Mouse (Mus musculus) erythroid progenitor cell, adult 5-6 weeks (primary cell): ENCODE data around the gene Gli3. TPM values are rescaled to one million over a fixed set of nuclear protein-coding genes. Genes with fewer than 3 reads are reported as not detected.

Experiments used
- ATAC-seq: replicated peaks from 2 replicates; pipeline ENCODE4 v1.8.0; 2016; ENCODE audit warnings: moderate number of reproducible peaks, mild to moderate bottlenecking, moderate TSS enrichment, inconsistent platforms; ENCODE audit not compliant: poor library complexity, low FRiP score, severe bottlenecking
- total RNA-seq, 2 experiments: library from RNA; stranded (forward) in 1 of 2; stranded (reverse) in 1 of 2; fragments of 150-400 nt in 1 of 2; fragments of 186-747, 209-891 nt in 1 of 2; gene quantifications; 2 replicates each; pipeline versions ENCODE4 v1.2.3 to v1.2.4; 2015 to 2017; ENCODE audit warnings: low replicate concordance in 2 of 2

The Gli3 gene
- total RNA-seq, 2 experiments from 2014 or later, result not detected

DNA sequence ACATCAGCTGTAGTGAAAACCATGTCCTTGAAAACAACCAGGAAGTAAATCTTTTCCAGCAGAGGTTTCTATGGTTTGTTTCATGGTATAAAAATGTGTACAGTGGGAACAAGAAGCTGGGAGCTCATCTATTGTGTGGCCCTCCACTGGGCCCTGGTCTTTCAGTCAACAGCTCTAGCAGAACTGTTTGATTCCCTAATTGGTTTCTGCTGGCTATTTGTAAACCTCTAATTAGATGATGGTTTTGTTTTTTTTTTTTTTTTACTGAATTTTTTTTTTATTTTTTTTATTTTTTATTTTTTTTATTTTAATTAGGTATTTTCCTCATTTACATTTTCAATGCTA, 229.4 kb downstream of the Gli3 start:
- ATAC-seq, result no peak

DNA sequence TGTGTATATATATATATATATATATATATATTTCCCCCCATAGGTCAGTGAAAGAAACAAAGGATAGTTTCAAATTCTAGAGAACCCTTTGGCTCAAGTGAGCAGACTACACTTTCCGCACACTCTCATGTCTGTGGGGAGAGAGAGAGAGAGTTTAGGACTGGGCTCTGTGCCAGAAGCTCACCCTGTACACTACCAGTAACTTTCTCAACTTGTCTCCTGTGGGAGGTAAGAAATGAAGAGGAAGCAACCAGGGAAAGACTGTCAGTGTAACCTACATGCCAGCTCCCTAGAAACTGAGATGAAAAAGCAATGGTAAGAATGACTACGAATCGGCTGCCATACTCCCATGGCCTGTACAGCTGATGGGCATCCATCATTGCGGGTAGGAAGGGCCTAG, 235.2 kb downstream of the Gli3 start:
- no peak for ATAC-seq

GRCm38 (mm10) chr13:15699116-15699515, 236.1 kb downstream of the Gli3 start:
- no peak for ATAC-seq

DNA sequence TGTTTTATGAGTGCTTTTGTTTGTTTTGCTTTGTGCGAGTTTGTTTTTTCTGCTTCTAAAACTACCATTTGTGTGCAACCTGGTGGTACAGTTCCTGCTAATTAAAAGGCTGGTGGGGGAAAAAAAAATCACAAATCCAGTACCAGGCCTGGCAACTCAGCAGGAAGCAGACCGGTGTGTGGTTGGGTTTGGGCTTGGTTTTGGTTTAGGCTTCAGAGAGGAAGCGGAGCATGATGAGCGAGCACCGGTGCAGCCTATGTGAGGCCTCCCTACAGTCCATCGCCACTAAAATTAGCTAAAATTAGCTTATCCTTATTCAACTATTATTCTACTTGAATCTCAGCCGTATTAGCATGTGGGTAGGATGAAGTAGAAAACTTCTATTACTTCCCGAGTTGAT, 241.6 kb downstream of the Gli3 start:
- ATAC-seq, result no peak

- no peak for ATAC-seq
These were observed 244.4 kb downstream of the Gli3 start for GRCm38 (mm10) chr13:15707481-15707881.

- no peak for ATAC-seq
These were observed 250.5 kb downstream of the Gli3 start for GRCm38 (mm10) chr13:15713486-15713885.

DNA sequence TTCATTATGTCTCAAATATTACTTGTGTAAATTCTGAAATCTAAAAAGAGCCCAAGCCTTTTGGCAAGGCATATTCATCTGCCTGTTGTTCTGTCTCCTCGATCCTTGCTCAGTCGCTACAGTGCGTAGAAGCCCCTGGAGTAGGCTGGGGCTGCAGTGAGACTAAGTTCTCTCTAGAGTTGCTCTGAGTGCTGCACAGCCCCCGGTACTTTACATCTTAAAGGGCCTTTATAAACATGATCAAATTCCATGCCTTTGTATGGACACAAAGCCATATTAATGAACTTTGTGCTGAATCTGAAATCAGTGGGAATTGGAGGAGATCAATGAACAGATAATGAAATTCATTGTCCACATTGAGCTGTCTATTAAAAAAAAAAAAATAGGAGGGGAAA, 251.3 kb downstream of the Gli3 start:
- ATAC-seq, result no peak

DNA sequence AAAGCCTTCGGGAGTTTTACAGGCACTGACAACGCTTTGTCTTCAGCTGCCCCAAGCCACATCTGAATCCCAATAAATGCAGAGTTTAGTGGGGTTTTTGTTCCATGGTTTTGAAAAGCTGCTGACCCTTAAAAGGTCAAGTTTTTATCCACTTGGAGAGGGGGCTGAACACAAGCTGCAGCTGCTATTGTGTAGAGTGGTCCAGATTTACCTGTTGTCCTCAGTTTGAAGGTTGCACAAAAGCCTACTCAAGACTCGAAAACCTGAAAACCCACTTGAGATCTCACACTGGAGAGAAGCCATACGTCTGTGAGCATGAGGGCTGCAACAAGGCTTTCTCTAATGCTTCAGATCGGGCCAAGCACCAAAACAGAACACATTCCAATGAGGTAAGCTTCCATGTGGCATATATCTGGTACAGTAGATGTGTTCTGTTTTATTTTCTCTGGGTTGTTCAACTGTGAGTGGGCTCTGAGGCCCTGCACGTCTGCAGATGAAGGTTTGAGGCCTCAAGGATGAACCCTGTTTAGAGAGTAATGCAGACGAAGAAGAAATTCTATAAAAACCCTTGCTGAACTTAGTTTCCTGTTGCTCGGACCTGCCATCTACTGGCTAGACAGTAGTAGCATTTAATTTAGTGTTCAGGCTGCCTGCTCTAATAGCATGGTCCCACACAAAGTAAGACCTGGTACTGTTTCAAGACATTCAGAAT, 251.8 kb downstream of the Gli3 start:
- ATAC-seq, result no peak

DNA sequence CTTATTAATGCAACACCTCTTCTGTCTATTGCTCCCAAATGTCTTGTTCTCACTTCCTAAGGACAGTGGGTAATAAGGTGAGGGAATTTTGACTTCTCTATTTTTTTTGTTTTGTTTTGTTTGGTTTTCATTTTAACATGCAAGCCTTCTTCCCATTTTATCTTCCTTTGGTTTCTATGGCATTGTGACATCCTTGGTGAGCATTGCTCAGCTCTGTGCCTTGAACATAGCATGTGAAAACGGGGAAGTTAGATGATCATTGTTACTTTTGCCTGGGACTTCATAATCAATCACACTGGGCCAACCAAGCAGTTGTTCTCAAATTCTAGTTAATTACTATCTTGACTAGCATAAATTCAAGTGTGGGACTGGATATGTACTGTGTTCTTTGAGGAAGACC, 258.4 kb downstream of the Gli3 start:
- no peak for ATAC-seq

GRCm38 (mm10) chr13:15722766-15723379, 259.8 kb downstream of the Gli3 start:
- ATAC-seq, result no peak

- ATAC-seq, result no peak
These were observed 261.7 kb downstream of the Gli3 start for GRCm38 (mm10) chr13:15724723-15725122.

DNA sequence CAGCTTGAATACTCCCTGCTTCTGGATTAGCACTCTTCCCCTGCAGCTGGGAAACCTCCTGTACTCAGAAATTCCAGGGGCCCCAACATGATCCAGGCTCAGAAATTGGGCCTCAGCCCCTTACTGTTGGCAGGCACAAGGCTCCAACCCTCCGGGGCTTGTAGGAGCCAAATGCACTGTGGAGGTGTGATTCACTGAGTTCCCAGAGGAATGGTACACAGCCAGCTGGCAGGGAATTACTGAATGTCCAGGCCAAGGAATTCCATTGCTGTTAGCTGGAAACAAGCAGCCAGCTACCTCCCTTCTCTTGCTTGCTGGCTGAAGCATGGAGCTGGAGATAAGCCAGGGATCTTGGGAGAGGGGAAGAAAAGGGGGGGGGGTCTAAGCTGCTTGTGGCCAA, 278.7 kb downstream of the Gli3 start:
- no peak for ATAC-seq

- ATAC-seq, result no peak
These were observed 279.3 kb downstream of the Gli3 start for GRCm38 (mm10) chr13:15742308-15742707.

DNA sequence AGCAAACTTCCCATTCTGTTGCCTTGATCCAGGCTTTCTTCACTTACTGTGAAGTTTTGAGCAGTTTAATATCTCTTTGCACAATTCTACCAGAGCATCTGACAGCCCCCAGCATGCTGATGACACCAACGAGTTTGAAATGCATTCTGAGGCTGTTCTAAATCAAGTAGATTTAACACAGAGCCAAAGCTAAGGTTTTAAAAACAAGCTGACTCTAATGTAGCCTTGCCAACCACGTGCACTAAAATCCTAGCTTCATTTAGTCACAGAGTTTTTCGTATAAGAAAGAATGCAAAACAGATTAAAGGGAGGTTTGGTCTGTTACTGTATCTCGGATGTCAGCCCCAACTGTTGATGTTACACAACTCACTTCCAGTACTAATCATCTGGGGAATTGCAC, 279.7 kb downstream of the Gli3 start:
- no peak for ATAC-seq

DNA sequence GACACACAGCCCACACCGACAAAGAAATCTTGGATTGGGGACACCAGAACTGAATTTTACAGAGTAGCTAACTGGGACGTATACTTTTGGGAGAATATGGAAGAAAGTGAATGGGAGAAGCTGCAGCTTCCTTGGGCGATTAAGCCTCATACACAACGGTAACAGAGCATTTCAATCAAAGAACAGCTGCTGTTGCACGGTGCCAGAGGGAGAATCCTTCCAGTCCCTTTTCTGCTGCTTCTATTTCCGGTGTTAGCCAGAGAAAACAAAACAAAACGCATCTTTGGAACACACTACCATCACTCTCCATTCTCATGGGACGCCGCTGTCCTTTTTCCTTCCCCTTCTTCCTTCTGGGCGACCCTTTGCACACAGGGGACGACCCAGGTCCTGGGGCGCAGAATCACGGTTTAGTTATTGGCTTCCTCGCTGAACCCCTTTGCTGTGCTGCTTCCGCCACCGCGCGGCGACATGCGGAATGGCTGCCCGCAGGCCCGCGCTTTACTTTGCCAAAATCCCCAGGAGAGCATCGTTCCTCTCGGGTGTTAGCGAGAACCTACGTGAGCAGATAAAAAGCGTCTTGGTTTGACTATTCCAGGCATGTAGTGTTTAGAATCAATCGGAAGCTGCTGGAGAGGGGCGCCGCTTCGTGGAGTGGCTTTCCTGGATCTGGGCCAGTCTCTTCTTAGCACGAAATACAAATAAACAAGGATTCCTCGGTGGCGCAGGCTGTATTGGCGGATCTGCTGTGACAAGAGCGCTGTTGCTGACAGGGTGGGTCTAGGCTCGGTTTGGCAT, 296.0 kb downstream of the Gli3 start:
- peak; percentile 42; the same call in 1 of the 2 replicates for ATAC-seq

DNA sequence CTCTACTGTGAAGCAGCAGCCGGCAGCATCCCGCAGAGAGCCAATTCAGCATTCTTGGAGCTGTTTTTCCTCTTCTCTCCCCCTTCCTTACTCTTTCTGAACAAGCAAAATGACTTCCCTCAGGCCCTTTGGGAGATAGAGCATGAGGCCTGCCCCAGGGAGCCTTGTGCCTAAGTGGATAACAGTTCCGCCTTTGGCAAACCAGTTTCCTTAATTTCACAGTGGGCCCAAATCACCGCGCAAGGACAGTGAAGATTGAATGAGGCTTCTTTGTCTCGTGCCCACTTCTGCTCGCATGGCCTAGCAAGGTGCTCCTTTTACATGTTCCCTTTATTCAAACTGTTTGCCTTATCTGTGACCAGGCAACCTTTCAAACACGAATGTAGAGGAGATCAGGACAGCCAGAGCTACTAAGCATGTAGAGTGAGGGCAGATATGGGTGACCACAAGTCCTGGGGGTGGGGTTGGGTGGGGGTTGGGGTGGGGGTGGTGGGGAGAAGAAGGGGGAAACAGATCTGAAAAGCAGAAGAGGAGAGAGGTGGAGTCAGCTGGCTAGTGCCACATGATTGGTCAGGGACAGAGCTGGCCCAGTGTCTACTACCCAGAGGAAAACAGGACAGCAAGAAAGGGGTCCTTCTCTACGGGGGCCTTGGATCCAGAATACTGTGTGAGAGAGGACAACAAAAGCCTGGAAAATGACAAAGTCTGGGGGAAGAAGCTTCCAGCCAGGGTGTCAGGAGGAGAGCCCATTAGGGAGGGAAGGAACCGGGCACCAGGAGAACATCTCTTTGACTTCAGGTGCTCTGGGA, 296.8 kb downstream of the Gli3 start:
- no peak for ATAC-seq

- ATAC-seq, result no peak
These were observed 299.3 kb downstream of the Gli3 start for GRCm38 (mm10) chr13:15762291-15762690.

GRCm38 (mm10) chr13:15762901-15763417, 299.9 kb downstream of the Gli3 start:
- ATAC-seq, result no peak

GRCm38 (mm10) chr13:15777624-15778023, 314.6 kb downstream of the Gli3 start:
- no peak for ATAC-seq
